Mouse (Mus musculus) left cerebral cortex, adult 8-10 months (tissue): ENCODE results near the gene Usp15. TPM values are rescaled to one million over a fixed set of nuclear protein-coding genes. Genes with fewer than 3 reads are reported as not detected.
A peak's percentile ranks its signal among the peaks of the same experiment; 100 is the strongest.
"Not testable (repeated sequence)": the region's sequence is repeated elsewhere in the genome, so short reads cannot be mapped to it uniquely, and the experiment has no call there.

ENCODE experiments used
- DNase-seq, 2 experiments: peaks; one replicate each; pipeline ENCODE4 v3.0.0; 2022; ENCODE audit warnings: low spot score in 2 of 2
- total RNA-seq, 4 experiments: library from RNA; stranded (reverse); gene quantifications; 2 replicates each; pipeline ENCODE4 v1.2.4; 2022

Gene Usp15
- total RNA-seq: 10 to 100 TPM; 89.5 to 97.6 (median 94.6) TPM

DNA sequence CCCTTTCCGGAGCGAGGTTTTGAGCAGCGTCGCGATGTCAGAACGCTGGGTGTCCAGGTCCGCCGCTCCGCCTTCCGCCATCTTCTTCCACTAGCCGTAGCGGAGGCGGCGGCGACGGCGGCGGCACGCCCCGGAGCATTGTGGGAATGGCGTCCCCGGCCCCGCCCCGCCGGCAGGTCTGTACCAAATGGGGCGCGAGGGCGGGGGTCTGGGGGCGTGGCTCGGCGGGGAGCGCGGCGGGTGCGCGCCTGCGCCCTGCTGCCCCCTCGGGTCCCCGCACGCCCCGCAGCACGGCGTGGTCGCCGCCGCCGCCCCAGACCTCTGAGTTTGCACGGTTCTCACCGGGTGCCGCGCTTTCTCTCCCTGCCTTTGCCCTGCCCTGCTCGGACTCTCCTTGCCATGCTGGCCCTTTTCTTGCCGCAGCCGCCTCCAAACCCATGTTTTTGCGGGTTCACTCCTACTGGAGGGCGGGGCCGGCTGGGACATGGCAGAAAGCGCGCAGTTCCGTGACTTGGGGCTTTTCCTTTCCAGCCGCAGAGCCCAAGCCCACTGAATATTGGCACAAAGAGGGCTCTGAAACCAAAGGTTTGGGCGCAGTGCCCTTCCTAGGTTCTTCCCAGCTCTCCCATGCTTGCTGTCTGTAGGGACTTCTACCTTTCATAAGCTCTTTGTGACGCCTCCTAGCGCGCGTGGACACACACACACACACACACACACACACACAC is at the start of gene Usp15:
Usp15 (minus strand) TSS at position 161 of the 725 bp plus-strand sequence.
- peak; percentile 80 to 91 for DNase-seq

DNA sequence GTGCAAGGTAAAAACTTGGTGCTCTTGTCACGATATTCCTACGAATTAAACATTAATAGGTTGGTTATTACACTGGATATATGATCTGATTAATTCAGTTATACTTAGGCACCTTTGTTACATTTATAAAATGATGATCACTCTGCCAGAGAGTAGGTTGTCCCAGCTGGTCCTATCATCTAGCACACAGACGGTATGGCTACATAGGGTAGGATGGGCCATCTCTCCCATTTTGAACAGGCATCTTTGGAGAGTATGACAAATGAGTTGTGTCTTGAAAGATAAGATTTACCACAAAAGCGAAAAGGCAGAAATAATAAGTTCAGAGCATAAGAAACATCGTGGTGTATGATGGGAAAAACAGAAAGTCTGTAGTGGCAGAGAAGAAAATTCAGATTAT is 32.6 kb upstream of the Usp15 start:
- DNase-seq: no peak

DNA sequence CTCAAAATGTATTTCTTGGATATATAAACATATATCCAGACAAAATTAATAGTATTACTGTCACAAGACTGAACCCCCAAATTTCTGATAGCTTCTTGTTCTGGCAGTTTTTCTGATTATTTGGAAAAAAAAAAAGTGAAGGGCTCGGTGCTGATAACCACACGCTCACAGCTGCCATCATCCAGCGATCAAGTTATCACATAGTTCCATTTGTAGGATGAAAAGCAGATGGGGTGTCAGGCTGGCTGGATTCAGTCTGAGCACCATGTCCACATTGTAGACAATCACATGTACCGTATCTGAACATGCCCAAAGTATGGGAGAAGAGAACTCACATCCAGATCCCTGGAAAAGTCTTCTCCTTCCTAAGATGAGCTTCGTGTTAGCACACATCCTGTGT is 26.0 kb upstream of the Usp15 start:
- DNase-seq: no peak

DNA sequence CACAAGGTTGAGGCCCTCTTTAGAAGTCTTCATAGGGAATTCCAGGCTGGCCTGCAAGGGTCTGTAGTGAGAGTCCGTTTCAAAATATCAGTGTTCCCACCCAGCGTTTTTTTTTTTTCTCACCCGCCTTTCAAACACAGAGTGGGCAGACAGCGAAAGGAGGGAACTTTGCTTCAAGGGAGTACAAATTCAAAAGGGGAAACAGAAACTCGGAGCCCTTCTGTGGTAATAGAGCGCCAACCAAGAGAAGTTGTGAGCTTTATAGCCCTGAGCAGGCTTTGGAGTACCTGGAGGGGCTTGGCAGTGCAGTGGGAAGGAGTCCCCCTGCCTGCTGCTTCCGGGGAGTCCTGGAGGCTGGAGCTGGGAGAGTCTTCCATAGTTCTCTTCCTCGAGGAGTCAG is 12.7 kb upstream of the Usp15 start:
- DNase-seq: no peak

DNA sequence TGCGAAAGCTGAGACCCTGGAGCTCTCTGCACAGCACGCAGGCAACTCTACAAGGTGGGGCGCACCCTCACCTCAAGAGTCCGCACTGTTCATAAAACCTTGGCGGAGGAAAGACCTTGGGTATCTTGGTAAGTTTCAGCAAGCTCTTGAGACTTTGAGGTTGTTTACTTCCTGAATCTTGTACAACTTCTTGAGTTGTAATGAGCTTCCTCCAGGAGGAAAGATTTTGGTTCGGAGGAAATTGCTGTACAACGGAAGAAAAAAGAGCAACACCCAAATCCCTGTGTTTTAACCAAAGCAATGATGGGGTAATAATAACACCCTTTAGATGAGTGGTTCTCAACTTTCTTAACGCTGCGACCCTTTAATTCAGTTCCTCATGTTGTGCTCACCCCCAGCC is 11.5 kb upstream of the Usp15 start:
- DNase-seq: no peak

DNA sequence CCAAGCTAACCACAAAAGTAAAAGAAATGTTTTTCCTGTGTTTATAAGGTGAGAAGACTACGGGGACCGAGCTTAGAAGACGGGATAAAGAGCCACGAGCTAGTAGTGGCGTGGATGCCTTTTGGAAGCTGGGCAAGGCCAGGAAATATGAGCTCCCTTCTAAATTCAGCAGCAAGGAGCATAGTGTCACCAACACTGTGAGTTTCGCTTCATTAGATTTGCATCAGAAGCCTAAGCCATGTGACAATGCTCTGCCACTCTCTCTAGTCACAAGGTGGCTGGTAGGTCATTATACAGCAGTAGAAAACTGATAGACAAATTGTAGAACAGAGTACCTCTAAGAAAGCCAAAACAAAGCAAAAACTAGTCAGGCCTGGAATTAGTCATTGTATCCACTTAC is 9.3 kb upstream of the Usp15 start:
- DNase-seq: no peak

DNA sequence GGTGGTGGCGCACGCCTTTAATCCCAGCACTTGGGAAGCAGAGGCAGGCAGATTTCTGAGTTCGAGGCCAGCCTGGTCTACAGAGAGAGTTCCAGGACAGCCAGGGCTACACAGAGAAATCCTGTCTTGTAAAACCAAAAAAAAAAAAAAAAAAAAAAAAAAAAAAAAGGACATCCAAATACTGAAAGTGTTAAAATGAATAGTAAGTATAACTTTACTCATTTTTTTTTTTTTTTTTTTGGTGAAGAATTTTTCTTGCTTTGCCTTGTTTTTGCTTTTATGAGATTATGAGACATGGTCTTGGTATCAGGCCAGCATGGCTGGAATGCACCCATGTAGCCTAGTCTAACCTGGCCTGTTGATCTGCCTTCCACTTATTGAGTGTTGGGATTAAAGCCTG is 8.6 kb upstream of the Usp15 start:
- DNase-seq: not testable (repeated sequence)

DNA sequence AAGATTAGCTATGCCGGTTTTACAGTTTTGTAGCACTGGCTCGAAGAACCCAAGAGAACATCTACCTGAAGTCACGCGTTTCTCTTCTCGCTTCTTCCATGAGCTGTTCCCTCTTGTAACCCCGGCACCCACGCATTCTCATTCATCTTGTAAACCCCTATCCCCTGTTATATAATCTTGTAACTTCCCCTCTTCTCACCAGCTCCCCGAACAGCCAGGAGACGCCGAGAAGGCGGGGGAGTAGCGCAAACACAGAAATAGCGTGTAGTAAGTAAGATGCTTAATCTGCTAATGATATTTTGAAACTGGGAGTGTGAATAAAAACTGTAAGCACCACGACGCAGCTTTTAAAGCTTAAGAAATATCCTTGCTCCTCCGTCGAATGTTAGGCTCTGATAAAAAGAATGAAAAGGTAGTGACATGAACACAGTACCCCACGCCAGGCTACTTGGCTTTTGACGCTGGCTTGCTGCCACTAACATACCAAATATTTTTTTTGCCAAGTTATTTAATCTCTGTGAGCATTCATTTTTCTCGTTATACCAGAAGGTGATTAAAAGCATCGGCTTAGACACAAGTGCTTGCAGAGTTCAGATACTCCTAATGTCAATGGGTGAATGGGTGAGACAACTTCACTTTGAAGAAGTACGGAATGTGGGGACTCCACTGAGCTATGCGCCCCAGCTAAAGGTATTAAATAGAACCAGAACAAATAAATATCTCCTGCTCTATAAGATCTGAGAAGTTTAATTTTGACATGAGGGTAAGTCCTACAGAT is 5.4 kb upstream of the Usp15 start:
- DNase-seq: no peak

DNA sequence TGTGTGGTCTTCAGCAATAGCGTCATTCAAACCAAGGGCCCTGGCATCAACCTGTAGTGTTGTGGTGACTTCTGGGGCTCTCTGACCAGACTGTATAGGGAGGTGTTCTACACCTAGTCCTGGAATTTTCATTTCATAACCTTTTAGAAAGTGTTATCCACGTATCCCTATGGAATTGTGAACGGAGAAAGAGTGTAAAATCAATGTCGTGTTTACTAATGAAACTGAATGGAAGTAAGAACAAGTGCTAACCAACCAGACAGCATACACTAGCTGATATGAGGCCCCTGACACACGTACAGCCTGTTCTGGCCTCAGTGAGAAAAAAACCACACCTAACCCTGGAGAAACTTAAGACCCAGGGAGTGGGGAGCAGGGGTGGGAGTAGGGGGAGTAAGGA is 4.6 kb upstream of the Usp15 start:
- no peak for DNase-seq

DNA sequence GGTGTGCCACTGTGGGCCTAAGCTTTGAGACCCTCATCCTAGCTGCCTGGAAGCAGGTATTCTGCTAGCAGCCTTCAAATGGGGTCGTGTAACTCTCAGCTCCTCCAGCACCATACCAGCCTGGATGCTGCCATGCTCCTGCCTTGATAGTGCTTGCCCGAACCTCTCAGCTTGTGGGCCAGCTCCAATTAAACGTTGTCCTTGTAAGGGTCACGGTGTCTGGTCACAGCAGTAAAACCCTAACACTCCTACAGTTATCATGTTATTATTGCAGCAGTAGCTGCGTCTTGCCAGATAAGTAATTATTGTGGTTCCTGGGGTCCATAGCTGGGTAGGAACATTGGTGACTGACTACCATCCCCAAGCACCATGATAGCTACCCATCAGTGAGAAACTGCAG is 4.2 kb upstream of the Usp15 start:
- no peak for DNase-seq

DNA sequence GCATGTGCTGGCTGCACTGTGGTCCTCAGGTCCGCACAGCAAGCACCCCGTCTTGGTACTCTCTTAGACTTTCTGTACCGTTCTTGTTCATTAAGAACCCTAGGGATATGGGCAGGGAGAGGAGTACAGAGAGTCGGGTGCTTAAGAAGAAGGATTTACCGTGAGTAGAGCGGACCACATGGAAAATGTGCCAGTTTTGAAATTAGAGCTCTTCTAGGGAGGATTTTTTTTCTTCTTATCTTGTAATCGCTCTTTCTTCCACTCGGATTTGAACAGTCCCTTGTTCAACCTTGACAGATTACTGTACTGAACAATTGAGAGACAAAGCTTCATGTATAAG is 3.5 kb upstream of the Usp15 start:
- DNase-seq: no peak

DNA sequence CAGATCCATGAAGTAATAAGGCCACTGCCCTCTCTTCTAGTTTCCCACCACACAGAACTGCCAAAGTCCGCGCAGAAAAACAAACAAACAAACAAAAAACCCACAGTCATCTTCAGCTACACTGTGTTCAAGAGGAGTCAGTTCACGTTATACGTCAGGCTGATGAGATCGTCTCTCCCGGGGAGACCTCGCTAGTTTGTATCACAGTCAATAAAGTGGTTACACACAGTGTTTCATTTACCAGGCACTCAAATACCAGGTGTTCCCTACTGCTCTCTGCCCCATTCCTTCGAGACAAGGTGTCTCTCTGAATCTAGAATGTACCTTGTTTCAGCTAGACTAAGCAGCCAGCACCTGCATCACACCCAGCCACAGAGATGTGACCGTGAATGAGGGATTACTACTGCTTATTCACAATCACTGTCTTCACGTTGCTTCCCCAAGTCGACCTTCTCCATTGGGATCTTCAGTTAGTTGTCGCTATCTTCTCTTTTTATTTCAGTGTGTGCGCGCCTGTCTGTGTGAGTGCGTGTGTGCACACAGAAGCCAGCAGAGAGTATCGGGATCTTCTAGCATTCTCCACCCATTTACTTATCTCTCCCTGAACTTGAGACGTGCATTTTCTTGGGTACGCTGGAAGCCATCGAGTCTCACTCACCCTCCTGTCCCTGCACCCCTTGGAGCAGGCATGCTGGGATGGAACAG is 3.0 kb upstream of the Usp15 start:
- DNase-seq: no peak

DNA sequence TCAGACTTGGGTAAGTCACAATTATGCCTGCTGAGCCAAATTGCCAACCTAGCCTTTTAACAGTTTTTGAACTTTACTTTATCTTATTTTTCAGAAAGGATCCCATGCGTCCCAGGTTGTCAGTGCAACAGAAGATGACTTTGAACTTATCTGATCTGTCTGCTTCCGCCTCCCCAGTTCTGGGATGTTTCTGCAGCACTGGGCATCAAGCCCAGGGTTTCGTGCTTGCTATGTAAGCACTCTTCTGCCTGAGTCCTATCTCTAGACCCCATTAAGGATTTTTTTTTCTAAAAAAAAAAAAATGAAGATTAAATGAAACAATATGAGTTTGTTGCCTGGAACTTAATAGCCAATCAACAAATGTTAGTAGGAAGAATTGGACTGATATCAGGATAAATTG is 2.3 kb upstream of the Usp15 start:
- DNase-seq: no peak

DNA sequence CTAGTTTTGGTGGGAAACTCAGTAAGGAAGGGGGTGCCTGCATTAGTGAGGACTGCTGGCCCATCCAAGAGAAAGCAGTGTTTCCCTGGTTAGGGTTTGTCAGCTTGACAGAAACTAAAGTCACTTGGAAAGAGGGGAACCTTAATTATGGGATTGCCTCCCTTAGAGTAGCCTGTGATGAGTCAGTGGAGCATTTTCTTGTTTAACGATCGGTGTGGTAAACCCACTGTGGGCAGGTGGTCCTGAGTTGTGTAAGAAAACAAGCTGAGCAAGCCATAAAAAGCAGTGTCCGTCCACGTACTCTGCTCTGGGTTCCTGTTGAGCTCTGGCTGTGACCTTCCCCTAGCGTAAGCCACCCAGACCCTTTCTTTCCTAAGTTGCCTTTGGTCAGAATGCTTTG is 1.4 kb upstream of the Usp15 start:
- no peak for DNase-seq

DNA sequence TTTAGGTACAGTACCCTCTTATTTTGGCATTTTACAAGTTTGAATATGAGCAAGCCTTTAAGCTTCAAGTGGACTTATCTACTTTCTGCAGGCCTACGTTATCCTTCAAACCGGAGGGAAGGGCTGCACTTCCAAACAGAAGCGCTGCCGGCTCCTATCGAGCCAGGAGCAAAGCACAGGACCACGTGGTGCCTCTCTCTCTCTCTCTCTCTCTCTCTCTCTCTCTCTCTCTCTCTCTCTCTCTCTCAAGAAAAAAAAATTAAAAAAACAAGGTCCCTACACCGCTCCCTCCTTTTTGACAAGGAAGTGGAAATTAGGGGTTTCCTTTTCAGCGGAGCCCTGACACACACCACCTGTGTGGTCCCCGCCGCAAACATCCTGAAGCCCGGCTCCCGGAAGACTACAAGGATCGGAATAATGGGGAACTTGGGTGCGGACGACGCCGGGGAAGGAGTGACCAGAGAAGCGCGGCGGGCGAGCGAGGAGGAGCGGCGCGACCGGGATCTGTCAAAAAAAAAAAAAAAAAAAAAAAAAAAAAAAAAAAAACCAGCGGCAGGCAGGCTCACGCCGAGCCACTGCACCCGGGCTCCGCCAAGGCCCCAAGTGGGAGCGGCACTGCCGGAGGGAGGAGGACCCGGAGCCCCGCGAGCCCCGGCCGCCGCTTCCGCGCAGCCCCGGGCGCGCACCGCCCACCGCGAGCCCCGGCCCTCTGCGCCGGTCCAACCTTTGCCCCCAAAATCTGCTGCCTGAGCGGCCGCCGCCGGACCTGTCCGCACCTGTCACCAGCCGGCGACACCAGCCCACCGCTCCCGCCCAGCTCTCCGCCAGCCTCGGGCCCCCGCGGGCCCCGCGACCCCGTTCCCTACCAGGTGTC is 597 bp downstream of the Usp15 start:
- DNase-seq: peak in 1 of 2 experiments; percentile 32

DNA sequence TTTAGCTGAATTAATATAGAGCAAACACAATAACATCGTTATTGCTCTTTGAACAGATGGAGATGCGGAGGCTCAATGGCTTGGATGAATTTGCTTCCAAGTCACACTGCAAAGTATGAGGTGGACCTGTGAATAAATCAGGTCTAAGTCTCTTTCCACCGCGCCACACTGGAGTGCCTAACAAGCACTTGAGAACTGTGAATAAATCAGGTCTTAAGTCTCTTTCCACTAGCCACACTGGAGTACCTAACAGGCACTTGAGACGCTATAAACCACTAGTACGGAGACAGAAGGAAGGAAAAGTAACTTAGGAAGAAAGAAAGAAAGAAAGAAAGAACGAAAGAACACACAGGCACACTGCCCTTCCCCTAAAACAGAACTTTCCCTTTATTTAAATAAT is 1.3 kb downstream of the Usp15 start:
- no peak for DNase-seq

DNA sequence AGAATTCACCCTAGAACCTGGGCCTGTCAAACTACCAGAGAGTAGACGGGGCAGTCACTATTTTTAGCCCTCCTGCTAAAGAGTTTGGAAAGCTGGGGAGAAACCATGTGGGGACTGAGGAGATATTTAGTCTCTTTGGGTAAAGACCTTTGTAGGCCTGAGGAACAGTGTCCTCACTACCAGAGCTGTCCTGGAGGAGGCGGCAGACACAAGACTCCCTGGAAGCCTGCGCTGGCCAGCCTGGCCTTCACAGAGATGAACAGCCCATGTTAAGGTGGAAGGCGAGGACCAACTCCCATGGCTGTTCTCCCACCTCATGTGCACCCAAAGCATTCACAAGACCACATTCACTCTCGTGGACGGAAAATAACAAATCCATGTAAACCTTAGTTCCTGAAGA is 5.8 kb downstream of the Usp15 start:
- no peak for DNase-seq

DNA sequence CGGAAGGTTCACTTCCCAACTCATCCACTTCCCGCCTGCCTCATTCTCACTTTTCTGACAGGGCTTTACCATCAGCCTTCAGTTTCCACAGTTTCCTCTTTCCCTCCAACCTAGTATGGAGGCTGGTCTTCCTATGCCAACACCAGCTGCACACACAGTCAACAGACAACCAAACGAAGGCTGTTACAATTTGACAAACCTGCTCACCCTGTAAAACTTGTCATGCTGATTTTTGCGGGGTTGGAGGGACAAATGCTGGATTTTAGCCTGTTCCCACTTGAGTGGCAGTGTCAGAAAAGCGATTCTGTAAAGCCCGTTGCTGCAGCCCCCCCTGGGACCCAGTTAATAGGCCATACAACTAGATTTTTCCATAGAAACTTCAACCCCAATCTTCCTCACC is 9.5 kb downstream of the Usp15 start:
- no peak for DNase-seq

DNA sequence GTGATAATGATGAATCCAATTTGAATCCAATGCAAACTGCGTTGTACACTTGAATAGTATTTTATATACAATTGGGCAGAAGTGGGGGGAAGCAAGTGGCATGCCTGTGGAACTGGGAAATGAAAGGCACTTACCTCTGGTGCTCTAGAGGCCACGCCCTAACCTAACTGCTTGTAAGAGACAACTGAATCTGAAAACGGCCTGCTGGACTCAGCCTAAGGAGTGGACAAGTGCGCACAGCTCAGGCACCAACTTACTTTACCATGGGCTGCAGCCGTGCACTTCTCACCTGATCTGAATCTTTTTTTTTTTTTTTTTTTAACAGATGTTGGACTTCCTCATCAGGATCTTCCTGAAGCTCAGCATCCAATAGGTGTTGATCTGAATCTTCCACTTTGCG is 10.9 kb downstream of the Usp15 start:
- no peak for DNase-seq

DNA sequence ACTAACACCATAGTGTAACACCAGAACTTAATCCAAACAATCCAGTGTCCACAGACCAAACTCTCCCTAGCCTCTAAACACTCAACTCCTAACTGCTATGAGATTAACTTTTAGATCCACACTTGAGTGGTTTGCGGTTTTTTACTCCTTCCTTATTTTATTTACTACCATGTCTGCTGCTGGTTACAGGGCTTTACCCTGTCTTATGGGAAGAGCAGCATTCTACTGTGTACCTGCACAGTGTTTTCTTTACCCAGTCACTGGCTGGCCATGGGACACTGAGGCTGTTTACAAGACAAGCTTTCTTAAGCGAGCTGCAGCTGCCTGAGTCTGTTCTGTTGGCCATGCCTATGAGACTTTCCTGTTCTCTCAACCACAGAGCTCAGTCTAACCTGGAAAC is 13.1 kb downstream of the Usp15 start:
- no peak for DNase-seq

DNA sequence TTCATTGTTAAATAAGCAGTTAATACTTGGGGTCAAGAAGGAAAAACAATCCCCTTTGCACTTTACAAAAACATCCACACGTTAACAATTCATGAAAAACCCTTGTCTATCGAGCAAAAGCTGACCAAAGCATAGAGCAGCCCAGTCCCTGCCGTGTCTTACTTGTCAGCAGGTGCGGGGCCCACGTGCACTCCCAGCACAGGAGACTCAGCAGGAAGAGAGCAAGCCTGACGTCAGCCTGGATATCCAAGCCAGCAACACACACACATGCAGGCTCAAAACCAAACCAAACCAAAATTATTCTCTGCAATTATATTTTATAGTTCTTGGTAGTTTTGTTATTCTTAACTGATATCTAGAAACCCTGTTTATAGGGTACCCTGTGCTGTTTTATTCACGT is 13.6 kb downstream of the Usp15 start:
- peak in 1 of 2 experiments; percentile 46 for DNase-seq

DNA sequence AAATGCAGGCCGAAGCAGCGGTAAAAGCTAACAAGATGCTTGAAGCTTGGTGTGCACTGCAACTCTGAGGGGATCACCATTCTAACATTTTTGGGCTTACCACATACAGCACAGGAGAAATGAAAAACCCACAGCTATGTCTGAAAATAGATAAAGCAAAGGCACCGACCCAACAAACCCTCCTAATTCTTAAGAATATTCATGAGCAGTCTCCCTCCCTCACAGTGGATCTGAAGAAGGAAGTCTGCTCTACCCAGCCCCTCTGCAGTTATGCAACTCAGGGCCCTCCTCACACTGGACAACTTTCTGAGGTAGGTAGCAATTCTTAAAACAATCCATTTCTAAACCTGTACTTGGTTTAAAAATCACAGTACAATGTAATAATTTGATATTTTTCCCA is 14.4 kb downstream of the Usp15 start:
- DNase-seq: no peak
